Mouse (Mus musculus) layer of hippocampus, adult 2 months (tissue): Measurements from ENCODE around the gene Arrdc2. TPM values are rescaled to one million over a fixed set of nuclear protein-coding genes. Genes with fewer than 3 reads are reported as not detected.

Experiments
- DNase-seq, 2 experiments: peaks; one replicate each; pipeline ENCODE4 v3.0.0; 2022; ENCODE audit warnings: low spot score in 2 of 2
- H3K27ac ChIP-seq: fragments of 200-600 bp; 2 replicates; pipeline ENCODE4 v1.8.1; 2022
- H3K4me3 ChIP-seq: fragments of 200-600 bp; 2 replicates; pipeline ENCODE4 v1.8.1; 2022; ENCODE audit warnings: mild to moderate bottlenecking
- CTCF ChIP-seq: fragments of 200-600 bp; conservative IDR thresholded peaks from 2 replicates; pipeline ENCODE4 v1.8.1; 2022; ENCODE audit warnings: antibody characterized with exemption, mild to moderate bottlenecking, moderate library complexity
- total RNA-seq, 2 experiments: library from RNA; stranded (reverse); gene quantifications; 2 replicates each; pipeline ENCODE4 v1.2.3; 2021

The Arrdc2 gene
- total RNA-seq, 2 experiments from 2014 or later: 13.8 to 20.9 TPM

- no peak for TF ChIP-seq CTCF
- H3K27ac ChIP-seq: peak overlapping the region; percentile 96
- no peak for DNase-seq
- H3K4me3 ChIP-seq: peak overlapping the region; percentile 71
These were observed 33.3 kb upstream of the Arrdc2 start for GRCm38 (mm10) chr8:70872643-70873363.

GRCm38 (mm10) chr8:70871195-70871807 is 31.8 kb upstream of the Arrdc2 start:
- no peak overlapping the region for H3K4me3 ChIP-seq
- TF ChIP-seq CTCF: no peak
- no peak overlapping the region for H3K27ac ChIP-seq
- no peak for DNase-seq

GRCm38 (mm10) chr8:70869601-70870041 is 30.1 kb upstream of the Arrdc2 start:
- H3K4me3 ChIP-seq: no peak overlapping the region
- peak; percentile 95 for TF ChIP-seq CTCF
- peak; percentile 63 to 73 for DNase-seq
- H3K27ac ChIP-seq: peak overlapping the region; percentile 28; the same call in 1 of the 2 replicates

- no peak overlapping the region for H3K27ac ChIP-seq
- no peak for DNase-seq
- no peak for TF ChIP-seq CTCF
- H3K4me3 ChIP-seq: no peak overlapping the region
These were observed 29.7 kb upstream of the Arrdc2 start for GRCm38 (mm10) chr8:70869199-70869571.

DNA sequence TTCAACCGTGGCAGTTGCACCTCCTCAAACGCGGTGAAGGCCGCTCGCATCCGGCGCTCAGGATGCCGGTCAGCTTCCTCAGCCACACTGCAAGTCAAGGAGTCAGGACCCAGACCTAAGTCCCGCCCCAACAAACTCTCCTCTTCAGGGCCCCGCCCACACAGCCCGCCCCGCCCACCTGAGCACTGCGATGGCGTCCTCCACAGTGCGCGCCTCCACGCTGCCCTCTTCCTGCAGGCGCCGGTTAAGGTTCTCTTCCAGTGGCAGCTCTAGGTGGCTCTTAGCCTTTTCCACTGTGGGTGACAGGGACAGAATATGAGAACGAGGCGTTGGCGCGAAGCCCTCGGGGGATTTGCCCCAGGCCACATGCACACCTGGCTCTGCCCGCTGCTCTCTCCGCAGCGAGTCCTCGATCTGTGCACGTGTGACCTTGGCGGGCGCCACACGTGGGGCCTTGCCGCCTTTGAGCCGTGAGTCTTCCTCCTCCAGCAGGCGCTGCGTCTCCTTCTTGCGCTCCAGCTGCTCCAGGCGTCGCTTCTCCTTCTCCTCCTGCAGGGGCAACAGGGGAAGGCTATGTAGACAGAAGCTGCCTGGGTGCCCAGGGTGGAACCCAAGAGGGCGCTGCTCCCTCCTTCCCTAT is 29.2 kb upstream of the Arrdc2 start:
- no peak for TF ChIP-seq CTCF
- Histone ChIP-seq H3K4me3 (no peak overlapping the region), H3K27ac (no peak overlapping the region)
- DNase-seq: no peak

- H3K27ac ChIP-seq: no peak overlapping the region
- TF ChIP-seq CTCF: no peak
These were observed 27.0 kb upstream of the Arrdc2 start for GRCm38 (mm10) chr8:70866566-70866965.

DNA sequence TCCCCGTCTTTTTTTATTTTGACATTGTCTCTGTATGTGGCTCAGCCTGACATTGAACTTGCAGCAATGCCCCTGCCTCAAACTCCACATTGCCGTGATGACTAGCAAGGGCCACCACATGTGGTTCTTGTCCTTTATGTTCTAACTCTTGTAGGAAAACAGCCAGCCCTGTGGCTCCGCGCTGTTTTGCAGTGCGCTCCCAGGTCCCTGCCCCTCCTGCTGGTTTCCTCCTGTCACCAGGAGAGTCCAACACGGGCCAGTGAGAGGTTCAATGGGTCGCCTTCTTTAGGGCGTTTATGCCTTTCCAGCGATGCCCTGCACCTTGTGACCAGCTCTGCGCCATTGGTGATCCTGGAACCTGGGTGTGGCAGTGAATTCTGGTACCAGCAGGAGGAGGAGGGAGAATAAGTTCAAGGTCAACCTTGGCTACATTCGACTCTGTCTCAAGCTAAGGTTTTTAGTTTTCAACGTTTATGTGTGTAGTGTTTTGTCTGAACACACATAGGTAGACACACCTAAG is 26.5 kb upstream of the Arrdc2 start:
- no peak for DNase-seq
- TF ChIP-seq CTCF: no peak
- Histone ChIP-seq H3K4me3 (peak overlapping the region; percentile 77), H3K27ac (peak overlapping the region; percentile 43; the same call in 1 of the 2 replicates)

More at GRCm38 (mm10) chr8:70866566-70866965, 27.0 kb upstream of the Arrdc2 start:
- H3K4me3 ChIP-seq: no peak overlapping the region
- no peak for DNase-seq

- Histone ChIP-seq H3K27ac (peak overlapping the region; percentile 97), H3K4me3 (peak overlapping the region; percentile 77)
- DNase-seq: peak; percentile 99
- TF ChIP-seq CTCF: peak; percentile 15; the same call in 1 of the 2 replicates
These were observed 26.0 kb upstream of the Arrdc2 start for GRCm38 (mm10) chr8:70865350-70866000.

DNA sequence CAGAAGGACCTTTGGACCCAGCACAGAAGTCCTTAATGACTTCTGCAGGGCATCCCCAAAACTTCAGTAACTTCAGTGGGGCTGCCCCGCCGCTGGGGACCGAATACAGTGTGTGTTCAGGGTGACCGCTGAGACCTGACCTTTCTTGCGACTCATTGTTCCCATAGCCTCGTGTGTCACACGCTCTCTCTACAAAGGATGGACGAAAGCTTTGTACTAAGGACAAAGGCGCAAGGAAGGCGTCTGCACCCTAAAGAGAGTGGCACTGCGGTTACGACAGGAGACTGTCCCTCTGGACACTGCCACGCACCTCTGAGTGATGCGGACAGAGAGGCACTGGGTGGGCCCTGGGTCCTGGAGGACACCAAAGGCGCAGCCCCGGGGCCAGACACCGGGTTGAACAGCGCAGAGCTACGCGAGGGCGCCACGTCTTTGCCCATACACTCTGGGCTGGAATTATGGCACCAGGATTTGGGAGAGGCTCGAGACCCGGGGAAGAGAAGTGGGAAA is 25.2 kb upstream of the Arrdc2 start:
- Histone ChIP-seq H3K4me3 (peak overlapping the region; percentile 77), H3K27ac (peak overlapping the region; percentile 97)
- no peak for DNase-seq
- no peak for TF ChIP-seq CTCF

DNA sequence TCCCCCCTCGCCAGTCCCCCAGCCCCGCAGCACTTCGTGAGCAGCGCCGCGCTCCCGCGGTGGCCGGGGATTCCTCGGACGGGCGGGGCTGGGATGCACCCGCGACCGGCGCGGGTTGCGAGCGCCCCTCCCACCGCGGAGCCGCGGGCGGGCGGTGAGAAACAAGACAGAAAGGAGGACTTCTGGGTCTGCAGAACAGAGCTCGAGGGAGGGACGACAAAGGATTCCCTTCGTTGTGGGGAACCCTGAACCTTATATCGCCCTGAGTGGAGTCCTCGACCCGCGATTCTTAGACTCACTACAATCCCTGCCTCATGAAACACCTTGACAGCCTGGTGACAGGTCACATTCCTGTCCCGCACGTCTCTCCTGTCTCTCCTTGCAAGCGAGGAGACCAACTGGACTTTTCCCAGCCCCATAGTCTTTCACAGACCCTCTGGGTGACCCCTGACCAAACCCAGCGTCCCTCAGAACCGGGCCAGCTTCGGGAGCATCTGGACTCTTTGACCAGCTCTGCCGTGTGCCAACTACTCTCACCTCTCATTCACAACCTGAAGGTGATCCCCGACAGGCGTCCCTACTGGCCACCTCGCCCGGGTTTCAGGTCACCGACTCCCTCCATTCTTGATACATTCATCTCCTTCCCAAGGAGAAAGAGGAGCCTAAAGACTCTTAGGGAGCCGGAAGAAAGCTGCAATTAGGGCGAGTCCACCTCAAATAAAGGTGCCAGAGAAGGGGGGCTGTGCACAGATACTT is 24.6 kb upstream of the Arrdc2 start:
- TF ChIP-seq CTCF: no peak
- DNase-seq: no peak
- peak overlapping the region; percentile 34 for H3K4me3 ChIP-seq
- no peak overlapping the region for H3K27ac ChIP-seq

DNA sequence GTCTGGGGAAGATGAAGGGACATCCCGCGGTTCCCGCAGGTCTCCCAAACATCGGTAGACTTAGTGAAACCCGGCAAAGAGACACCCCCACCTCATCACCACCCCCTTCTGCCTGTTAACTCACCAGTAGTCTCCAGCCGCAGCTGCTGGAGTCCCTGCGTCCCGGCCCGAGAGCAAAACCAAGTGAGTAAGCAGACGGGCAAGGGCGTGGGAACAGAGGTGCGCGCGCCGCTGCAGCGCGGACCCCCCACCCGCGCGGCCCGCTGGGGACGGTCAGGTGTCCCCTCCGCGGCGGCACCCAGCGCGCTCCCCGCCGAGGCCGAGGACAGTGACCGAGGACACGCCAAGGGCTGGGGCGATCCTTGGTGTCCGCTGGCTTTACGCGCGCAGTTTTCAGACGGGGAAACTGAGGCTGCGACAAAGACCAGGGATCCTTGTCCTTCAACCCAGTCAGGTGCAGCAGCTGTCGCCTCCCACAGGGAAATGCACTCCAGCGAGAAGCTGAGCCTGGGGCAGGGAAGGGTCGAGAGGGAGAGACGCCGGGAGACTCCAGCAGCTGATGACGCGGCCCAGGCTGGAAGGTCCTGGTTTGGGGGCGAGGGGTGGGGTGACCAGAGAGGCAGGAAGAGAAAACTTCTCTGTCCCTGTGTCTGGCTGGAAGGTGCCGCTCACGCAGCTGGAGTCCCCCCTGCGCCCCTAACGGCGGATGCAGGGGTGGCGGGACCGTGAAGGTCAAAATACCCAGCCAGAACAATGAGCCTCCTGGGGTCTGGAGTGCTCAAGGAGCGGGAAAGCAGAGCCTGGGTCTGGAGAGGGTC is 23.5 kb upstream of the Arrdc2 start, which contains the start of gene Kcnn1:
Kcnn1 (minus strand) TSS at position 435 of the 818 bp plus-strand sequence.
- Histone ChIP-seq H3K27ac (no peak within 1 kb of the TSS), H3K4me3 (peak within 1 kb of the TSS; percentile 34)
- DNase-seq: no peak
- peak; percentile 44 for TF ChIP-seq CTCF
